Mouse (Mus musculus): ENCODE data around the gene Tmsb10. TPM values are rescaled to one million over a fixed set of nuclear protein-coding genes. Genes with fewer than 3 reads are reported as not detected.

Gene Tmsb10
- 24.1 TPM for polyA plus RNA-seq (2014; fragmentation: Illumina TruSeq; extraction: RNeasy Lipid Tissue Mini Kit (QIAGEN cat#74804); ENCODE audit: low read depth, low replicate concordance)

GRCm38 (mm10) chr6:72958662-72959071, at the start of gene Tmsb10:
Gene Tmsb10, minus strand, starts transcription at chr6:72958748.

Other genes starting within 250 kb of the Tmsb10 start
- 1.7 TPM for gene Tcf7l1, start 169.5 kb downstream of the Tmsb10 start, polyA plus RNA-seq (2014; fragmentation: Illumina TruSeq; extraction: RNeasy Lipid Tissue Mini Kit (QIAGEN cat#74804); ENCODE audit: low read depth, low replicate concordance)
- 118 TPM for gene Kcmf1, start 58.8 kb downstream of the Tmsb10 start, polyA plus RNA-seq (2014; fragmentation: Illumina TruSeq; extraction: RNeasy Lipid Tissue Mini Kit (QIAGEN cat#74804); ENCODE audit: low read depth, low replicate concordance)

Measured in adrenal gland, adult 10 weeks (tissue).